Mouse (Mus musculus) erythroblast, adult 5-6 weeks (primary cell): ENCODE measurements around the gene Svs1. TPM values are rescaled to one million over a fixed set of nuclear protein-coding genes. Genes with fewer than 3 reads are reported as not detected.
A peak's percentile ranks its signal among the peaks of the same experiment; 100 is the strongest.
"Not testable (repeated sequence)": the region's sequence is repeated elsewhere in the genome, so short reads cannot be mapped to it uniquely, and the experiment has no call there.

Experiments
- ATAC-seq: replicated peaks from 2 replicates; pipeline ENCODE4 v1.8.0; 2016; ENCODE audit warnings: moderate number of reproducible peaks, mild to moderate bottlenecking, moderate TSS enrichment, inconsistent platforms; ENCODE audit not compliant: poor library complexity, low FRiP score, severe bottlenecking
- total RNA-seq, 2 experiments: library from RNA; stranded (forward) in 1 of 2; stranded (reverse) in 1 of 2; fragments of 150-400 nt in 1 of 2; fragments of 200-764, 138-1000 nt in 1 of 2; gene quantifications; 2 replicates each; pipeline versions ENCODE4 v1.2.3 to v1.2.4; 2015 to 2017; ENCODE audit warnings: low replicate concordance in 2 of 2

Gene Svs1
- not detected in 2 replicates for total RNA-seq (2015; ENCODE audit: low replicate concordance)
- total RNA-seq (2017; ENCODE audit: low replicate concordance) = not detected in 2 replicates

- ATAC-seq = no peak
These were observed at the start of gene Svs1 for GRCm38 (mm10) chr6:48986444-48986990. Gene Svs1 (plus strand): TSS chr6:48986861.

GRCm38 (mm10) chr6:48949596-48949995 lies 37.1 kb upstream of the Svs1 start:
- no peak for ATAC-seq

DNA sequence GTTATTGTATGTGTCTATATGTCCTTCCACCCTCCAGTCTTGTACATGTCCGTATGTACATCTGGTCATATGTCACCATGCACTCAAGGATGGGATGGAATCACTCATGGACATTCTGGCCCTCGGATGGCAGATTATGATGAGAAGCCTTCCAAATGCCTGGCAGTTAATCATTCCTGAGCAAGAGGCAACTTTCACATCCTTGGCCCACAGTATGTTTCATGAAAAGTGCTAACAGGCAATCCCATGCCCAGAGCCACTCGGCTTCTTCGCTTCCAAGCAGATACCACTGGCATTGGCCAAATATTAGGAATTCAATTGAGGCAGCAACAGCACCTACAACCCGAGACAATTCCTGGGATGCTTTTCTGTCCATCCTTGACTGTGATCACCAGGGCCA lies 36.0 kb upstream of the Svs1 start:
- no peak for ATAC-seq

DNA sequence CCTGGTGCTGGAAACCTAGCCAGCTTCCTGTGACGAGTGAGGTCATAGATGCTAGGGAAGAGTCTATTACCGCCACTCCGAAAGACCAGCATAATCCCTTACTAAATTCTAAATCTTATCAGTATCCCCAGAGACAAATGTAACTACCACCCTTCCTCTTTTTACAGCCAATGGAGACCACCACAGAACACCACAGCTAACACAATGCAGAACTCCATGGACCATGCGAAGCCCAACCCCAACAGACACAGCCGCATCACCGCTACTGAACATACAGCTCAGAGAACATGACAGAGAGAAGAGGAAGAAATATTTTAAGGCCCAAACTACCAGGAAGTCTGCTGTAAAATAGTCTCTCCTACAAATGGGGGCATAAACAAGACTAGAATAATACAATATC lies 35.0 kb upstream of the Svs1 start:
- no peak for ATAC-seq

- ATAC-seq = no peak
These were observed 33.4 kb upstream of the Svs1 start for GRCm38 (mm10) chr6:48953220-48953619.

DNA sequence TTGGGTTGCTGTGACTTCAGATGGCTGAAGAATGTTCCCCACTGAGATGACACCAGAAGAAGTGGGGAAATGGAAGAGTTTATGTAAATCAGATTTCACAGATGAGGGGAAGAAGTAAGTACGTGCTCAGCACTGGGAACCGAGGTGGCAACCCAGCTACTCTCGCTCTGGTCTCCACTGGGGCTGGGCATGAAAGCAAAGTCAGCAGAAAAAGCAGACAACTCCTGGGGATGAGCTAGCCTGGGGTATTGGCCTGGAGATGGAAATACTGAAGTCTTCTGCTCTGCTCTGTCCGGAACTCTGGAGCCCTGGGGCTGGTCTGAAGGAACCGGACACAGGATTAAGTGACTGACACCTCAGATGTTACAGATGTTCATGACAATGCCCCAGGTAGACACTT lies 32.5 kb upstream of the Svs1 start:
- ATAC-seq = no peak

DNA sequence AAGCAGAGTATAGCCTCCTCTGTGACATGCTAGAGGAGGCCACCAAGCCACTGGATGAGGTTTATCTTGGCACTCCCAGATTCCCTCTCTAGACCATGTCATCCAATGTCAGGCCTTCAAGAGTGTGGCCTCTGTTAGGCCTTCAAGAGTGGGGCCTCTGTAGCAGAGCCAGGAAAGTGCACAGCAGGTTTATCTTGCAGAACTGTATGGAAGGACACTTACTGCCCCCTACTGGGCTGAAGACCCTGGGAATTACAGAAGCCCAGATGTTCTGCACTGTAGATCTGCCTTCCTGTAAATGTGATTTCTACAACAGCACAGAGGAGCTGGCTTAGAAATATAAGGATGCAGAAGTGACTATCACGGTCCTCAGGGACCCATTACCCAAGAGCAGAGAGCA lies 31.7 kb upstream of the Svs1 start:
- no peak for ATAC-seq

DNA sequence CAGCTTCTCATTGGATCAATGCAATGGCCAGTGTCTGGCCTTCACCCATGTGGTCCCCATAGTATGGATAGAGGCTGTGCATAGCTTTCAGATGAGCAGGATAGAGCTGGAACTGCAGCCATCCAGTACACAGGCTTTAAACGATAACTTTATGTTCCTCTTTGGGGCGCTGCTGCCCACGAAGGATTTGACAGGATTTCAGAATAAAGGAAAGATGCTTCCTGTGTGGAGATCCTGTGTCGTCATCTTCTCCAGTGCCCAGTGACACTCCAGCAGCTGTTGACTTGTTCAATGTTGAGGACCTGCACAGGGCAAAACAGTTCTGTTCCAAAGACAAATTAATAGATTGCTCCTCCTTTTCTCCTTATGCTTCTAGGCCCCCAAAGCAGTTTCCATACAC lies 29.9 kb upstream of the Svs1 start:
- no peak for ATAC-seq

DNA sequence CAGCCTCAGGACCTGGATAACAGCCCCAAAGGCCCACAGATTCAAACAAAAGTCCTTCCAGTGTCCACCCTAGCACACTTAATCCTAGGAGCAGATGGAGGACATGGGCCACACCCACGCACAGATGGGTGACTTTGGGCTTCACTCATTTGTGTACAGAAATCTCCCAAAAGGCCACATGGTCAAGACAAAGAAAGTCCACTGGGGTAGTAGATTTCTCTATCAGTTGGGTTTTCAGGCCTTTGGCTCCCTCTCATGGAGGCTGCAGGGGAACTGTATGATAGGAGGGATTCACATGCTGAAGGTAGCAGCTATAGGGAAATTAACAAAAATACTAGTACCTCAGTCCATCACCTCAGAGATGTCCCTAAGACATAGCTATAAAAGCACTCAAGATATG lies 28.6 kb upstream of the Svs1 start:
- ATAC-seq = no peak

DNA sequence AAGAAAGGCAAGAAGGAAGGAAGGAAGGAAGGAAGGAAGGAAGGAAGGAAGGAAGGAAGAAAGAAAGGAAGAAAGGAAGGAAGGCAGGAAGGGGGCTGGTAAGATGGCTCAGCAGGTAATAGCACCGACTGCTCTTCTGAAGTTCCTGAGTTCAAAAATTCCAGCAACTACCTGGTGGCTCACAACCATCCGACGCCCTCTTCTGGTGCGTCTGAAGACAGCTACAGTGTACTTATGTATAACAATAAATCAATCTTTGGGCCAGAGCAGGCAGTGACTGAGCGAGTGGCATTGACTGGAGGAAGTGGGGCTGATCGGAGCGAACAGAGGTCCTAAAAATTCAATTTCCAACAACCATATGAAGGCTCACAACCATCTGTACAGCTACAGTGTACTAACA lies 27.5 kb upstream of the Svs1 start:
- ATAC-seq = not testable (repeated sequence)

DNA sequence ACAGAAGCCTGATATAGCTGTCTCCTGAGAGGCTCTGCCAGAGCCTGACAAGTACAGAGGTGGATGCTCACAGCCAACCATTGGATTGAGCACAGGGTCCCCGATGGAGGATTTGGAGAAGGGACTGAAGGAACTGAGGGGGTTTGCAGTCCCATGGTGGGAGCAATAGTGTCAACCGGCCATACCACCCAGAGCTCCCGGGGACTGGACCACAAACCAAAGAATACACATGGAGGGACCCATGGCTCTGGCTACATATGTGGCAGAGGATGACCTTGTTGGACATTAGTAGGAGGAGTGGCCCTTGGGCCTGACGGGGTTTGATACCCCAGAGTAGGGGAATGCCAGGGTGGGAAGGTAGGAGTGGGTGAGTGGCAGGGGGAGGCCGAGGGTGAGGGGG lies 20.0 kb upstream of the Svs1 start:
- ATAC-seq = not testable (repeated sequence)

GRCm38 (mm10) chr6:48967868-48968267 lies 18.8 kb upstream of the Svs1 start:
- ATAC-seq = no peak

DNA sequence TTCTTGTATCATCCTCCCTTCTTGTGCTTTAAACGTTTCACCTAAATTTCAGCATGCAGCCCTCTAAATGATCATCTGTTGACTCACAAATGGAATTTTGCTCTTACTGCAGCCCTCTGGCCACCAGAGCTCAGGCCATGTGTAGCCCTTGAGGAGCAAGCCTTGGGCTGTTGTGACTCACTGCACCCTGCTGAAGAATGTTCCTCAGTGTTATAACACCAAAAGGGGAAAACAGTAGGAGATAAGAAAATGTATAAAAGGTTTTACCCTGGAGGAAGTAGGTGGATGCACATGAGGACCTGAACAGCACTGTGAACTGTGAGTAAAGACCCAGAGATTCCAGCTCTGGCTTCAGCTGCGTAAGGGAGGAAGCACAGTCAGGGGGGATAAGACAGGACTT lies 12.0 kb upstream of the Svs1 start, which contains the start of gene Doxl2:
Gene Doxl2, plus strand, starts transcription at position 301 of the 400 bp plus-strand sequence.
- ATAC-seq = no peak

- ATAC-seq = no peak
These were observed 7.0 kb upstream of the Svs1 start for GRCm38 (mm10) chr6:48979616-48980015.

- no peak for ATAC-seq
These were observed 4.4 kb upstream of the Svs1 start for GRCm38 (mm10) chr6:48982305-48982704.

GRCm38 (mm10) chr6:48989971-48990370 lies 3.3 kb downstream of the Svs1 start:
- no peak for ATAC-seq

GRCm38 (mm10) chr6:48991991-48992390 lies 5.3 kb downstream of the Svs1 start:
- ATAC-seq = no peak

DNA sequence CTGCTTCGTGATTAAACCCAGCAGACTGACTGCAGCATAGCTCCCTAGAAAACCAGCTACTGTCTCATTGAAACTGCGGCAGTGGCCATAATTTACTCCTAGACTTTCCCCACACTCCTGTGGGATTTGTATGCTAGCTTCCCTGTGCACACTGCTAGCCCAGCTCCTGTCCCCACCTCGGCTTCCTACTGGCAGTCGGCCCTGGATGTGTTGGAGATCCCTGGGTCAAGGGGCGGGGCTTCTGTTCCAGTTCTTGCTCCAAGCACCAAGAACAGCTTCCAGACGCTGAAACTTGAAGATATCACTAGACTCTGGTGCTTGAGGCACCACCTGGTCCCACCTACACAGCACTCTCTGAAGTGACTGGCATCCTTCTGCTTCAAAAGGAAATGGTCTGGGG lies 11.5 kb downstream of the Svs1 start:
- ATAC-seq = no peak

DNA sequence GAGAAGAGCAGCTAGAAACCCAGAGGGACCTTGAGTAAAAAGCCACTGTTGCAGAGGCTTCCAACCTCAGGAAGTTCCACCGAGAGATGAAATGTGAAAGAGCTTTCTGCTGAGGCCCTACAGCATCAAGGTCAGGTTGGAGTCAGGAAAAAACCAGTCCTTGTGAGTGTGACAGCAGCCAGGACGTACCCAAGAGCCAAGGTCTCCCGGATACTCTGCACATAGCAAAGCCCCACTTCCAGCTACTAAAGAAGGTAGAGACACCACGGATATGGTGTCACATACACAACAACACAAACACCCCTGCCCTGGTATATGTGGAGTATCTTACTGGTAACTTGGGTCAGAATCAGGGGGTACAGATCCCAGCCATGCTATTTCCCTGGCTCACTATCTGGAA lies 12.1 kb downstream of the Svs1 start:
- no peak for ATAC-seq

- no peak for ATAC-seq
These were observed 16.7 kb downstream of the Svs1 start for GRCm38 (mm10) chr6:49003381-49003780.

DNA sequence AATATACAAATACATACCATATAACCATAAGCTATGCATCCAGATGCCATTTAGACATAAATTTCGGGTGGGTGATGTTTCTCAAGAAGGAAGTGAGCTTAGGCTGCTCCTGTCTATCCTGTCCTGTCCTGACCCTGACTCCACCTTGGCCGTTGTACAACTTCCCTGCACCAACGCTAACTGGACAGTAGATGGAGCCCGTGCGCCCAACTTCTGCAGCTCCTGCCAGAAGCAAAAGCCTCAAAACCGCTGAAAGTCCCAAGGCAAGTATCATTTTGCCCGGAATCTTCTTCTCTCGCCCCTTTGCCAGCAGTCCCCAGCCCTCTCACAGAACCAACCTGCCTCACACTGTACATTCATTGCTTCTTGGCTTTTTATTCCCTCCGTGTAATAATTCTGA lies 21.3 kb downstream of the Svs1 start:
- ATAC-seq = peak; percentile 67; the same call in 1 of the 2 replicates

DNA sequence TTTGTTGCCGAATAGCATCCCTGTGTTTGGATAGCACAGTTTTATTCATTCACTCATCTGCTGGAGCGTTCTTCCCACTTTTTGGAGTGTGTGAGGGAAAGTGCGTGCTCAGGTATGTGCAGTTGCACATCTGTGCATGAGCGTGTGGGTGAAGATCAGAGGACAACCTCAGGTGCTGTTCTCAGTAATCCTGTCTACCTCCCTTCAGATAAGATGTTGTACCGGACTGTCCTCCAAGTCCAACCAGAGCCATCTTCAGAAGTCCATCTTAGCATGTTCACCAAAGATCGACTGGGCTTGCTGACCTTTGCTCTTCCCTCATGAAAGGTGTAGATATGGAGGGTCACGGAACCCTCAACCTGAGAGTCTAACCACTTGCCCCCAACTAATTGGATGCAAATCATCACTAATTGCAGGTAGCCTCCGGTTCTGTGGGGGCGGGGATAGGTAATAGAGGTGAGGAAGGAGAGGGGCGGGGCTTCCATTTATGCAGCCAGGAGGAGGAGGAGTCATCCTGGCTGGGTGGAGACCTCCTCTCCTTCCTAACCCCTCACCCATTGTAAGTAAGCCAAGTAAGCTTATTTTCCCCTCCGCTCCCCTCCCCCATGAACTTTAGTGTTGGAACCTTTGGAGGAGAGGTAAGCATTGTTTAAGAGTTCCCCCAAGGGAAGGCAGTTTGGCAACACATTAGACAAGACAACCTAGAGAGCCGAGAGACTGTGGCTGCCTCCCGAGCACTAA lies 21.9 kb downstream of the Svs1 start:
- no peak for ATAC-seq
